Mouse (Mus musculus): ENCODE data around the gene Speer2. TPM values are rescaled to one million over a fixed set of nuclear protein-coding genes. Genes with fewer than 3 reads are reported as not detected.

The Speer2 gene
- total RNA-seq (2023) = not detected

GRCm38 (mm10) chr16:69863644-69864043 lies at the start of gene Speer2:
Gene Speer2 (minus strand): TSS chr16:69863744.

